Mouse (Mus musculus) small intestine, adult 2 months (tissue): ENCODE measurements at regions not wholly inside any gene's neighbourhood (a gene's known extent, or its start where the extent isn't known, plus 50 kb on each side); places are given as distances from the start of the nearest gene placed in this dataset.

Experiments
- H3K27ac ChIP-seq: fragments of 200-500 bp; 2 replicates; pipeline ENCODE4 v1.5.1; 2012; ENCODE audit warnings: low read depth, low read length, control low read depth, inconsistent platforms; ENCODE audit not compliant: insufficient read depth
- H3K27me3 ChIP-seq: fragments of 200-500 bp; 2 replicates; pipeline ENCODE4 v1.6.1; 2012; ENCODE audit warnings: mild to moderate bottlenecking, moderate library complexity, low read length, inconsistent platforms; ENCODE audit not compliant: control insufficient read depth, insufficient read depth
- H3K36me3 ChIP-seq: fragments of 200-500 bp; 2 replicates; pipeline ENCODE4 v1.6.1; 2012; ENCODE audit warnings: mild to moderate bottlenecking, low read length, control low read depth, inconsistent platforms; ENCODE audit not compliant: control insufficient read depth, insufficient read depth
- H3K4me1 ChIP-seq: fragments of 200-500 bp; 2 replicates; pipeline ENCODE4 v1.6.1; 2012; ENCODE audit warnings: low read length, inconsistent platforms, mixed read lengths; ENCODE audit not compliant: control insufficient read depth, insufficient read depth, insufficient read length
- H3K4me3 ChIP-seq: fragments of 200-500 bp; 2 replicates; pipeline ENCODE4 v1.5.1; 2012; ENCODE audit warnings: low read depth, mild to moderate bottlenecking, control low read depth, inconsistent platforms, low read length, moderate library complexity
- CTCF ChIP-seq: fragments of 200-500 bp; IDR thresholded peaks from 2 replicates; pipeline ENCODE4 v1.5.1; 2012; ENCODE audit warnings: low read depth, mild to moderate bottlenecking, control low read depth, inconsistent platforms, low read length, moderate library complexity, mixed read lengths; ENCODE audit not compliant: insufficient replicate concordance, insufficient read length; ENCODE audit errors: extremely low read depth
- POLR2A ChIP-seq: fragments of 200-500 bp; IDR thresholded peaks from 2 replicates; pipeline ENCODE4 v1.6.1; 2012; ENCODE audit warnings: low read depth, mild to moderate bottlenecking, control low read depth, inconsistent platforms, low read length, moderate library complexity
- WGBS: fragments of 180-500 bp; shearing (Covaris S2); methylation state at CpG from one replicate; pipeline ENCODE4 v1.1.7; 2018; 5-methylcytosine and 5-hydroxymethylcytosine counted together

DNA sequence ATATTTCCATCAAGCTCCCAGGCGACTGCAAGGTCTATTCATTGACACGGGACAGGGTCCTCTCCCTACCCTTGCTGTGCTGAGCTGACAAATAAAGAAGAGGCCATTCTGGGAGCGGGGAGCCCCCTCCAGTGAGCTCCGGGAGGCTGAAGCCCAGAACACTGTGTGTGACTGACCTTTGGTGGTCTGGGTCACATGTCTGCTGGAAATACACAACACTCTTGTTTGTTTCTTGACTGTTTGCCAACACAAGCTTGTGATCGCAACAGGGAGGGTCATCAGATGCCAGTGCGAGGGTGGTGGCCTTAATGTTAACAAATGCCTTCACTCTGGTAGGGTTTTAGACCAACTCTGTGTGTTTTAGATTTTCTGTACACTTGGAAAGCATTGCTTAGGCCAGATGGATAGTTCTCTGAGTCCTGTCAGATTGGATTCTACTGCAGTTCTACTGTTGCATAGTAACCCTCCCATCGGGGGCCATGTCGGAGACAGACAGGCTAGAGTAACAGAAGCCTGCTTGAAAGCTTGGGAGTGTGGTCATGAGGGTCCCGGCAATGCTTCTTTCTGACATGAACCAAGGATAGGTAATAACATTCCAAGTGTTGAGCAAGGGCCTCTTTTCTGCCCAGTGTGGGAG lies 135.4 kb downstream of the Rpl14 start:
- TF ChIP-seq CTCF (no peak), POLR2A (no peak)
- Histone ChIP-seq H3K36me3 (no peaks in the 10 kb centered on the region), H3K4me3 (no peak overlapping the region), H3K27ac (no peak overlapping the region), H3K4me1 (no peaks in the 10 kb centered on the region), H3K27me3 (no peaks in the 10 kb centered on the region)
- 77% methylated on average over 9 of the region's 9 CpGs for WGBS

DNA sequence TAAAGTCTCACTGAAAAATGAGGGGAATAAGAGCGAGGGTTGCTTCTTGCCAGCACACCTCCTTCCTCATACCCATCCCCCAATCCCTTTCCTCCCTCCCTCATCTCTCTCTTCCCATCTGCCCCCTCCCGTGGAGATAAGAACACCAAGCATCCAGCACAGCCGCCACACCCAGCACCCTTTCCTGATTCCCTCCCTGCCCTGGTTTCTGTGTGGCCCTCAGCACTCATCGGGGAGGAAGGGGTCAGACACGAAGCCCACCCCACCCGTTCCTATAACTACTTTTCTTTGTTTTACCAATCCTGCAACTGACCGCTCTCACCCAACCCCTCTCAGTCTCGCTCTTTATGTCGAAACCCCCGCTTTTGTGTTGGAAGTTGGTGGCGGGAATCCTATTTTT lies 137.3 kb downstream of the Rpl14 start:
- H3K27me3 ChIP-seq = no peaks in the 10 kb centered on the region
- H3K36me3 ChIP-seq = no peaks in the 10 kb centered on the region
- H3K4me1 ChIP-seq = no peaks in the 10 kb centered on the region
- TF ChIP-seq POLR2A (no peak), CTCF (no peak)
- no peak overlapping the region for H3K27ac ChIP-seq
- no peak overlapping the region for H3K4me3 ChIP-seq
- 24% methylated on average over 11 of the region's 11 CpGs for WGBS

DNA sequence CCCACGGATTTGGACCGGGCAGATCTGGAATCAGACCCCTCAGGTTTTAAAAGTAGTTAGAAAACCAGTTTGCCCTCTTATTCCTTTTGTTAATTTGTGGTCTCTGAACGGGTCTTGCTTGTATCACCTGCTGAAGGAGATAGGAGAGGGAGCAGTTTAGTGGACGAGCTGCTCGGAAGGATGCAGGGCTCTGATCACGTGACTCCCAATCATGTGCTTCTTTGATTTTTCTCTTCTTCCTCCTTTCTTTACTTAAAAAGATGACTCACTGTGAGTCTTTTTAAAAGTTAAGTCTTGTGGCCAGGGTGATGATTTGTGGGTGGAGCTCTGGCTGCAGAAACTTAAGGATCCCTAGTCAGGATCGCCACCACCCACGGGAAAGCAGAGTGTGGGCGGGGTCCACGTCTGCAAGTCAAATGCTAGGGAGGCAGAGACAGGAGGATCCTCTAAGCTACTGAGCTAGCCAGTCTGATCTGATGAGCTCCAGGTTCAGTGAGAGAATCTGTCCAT lies 138.0 kb downstream of the Rpl14 start:
- no peaks in the 10 kb centered on the region for H3K4me1 ChIP-seq
- no peak for TF ChIP-seq CTCF
- TF ChIP-seq POLR2A = no peak
- no peak overlapping the region for H3K27ac ChIP-seq
- no peak overlapping the region for H3K4me3 ChIP-seq
- H3K36me3 ChIP-seq = no peaks in the 10 kb centered on the region
- no peaks in the 10 kb centered on the region for H3K27me3 ChIP-seq
- 46% methylated on average over 10 of the region's 10 CpGs for WGBS

GRCm38 (mm10) chr9:120712987-120713386 lies 141.7 kb downstream of the Rpl14 start:
- Histone ChIP-seq H3K27me3 (no peaks in the 10 kb centered on the region), H3K4me1 (no peaks in the 10 kb centered on the region), H3K36me3 (no peaks in the 10 kb centered on the region), H3K27ac (no peak overlapping the region), H3K4me3 (no peak overlapping the region)
- WGBS = 96% methylated on average over 2 of the region's 2 CpGs
- TF ChIP-seq CTCF (no peak), POLR2A (no peak)

GRCm38 (mm10) chr9:120715665-120716121 lies 144.4 kb downstream of the Rpl14 start:
- WGBS = 79% methylated on average over 7 of the region's 7 CpGs
- no peak overlapping the region for H3K27ac ChIP-seq
- no peak overlapping the region for H3K4me3 ChIP-seq
- H3K27me3 ChIP-seq = no peaks in the 10 kb centered on the region
- no peaks in the 10 kb centered on the region for H3K4me1 ChIP-seq
- no peaks in the 10 kb centered on the region for H3K36me3 ChIP-seq
- TF ChIP-seq CTCF (no peak), POLR2A (no peak)

DNA sequence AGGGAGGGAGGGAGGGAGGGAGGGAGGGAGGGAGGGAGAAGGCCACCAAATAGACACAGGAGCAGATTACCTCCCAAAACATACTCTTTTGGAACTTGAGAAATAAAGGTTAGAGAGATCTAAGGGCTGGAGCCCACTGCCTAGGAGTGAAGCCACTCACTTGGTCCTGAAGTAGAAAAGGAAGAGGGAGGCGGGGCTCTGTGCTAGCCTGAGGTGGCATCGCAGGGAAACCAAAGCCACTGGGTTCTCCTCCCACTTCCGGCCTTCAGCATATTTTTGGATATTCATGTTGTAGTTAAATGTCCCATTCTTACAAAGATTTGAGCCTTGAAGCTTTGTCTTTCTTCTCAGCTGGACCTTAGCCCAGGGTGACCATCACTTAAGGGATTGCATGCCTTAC lies 147.6 kb downstream of the Rpl14 start:
- TF ChIP-seq CTCF (no peak), POLR2A (no peak)
- H3K27me3 ChIP-seq = no peaks in the 10 kb centered on the region
- H3K4me3 ChIP-seq = no peak overlapping the region
- H3K4me1 ChIP-seq = no peaks in the 10 kb centered on the region
- no peak overlapping the region for H3K27ac ChIP-seq
- H3K36me3 ChIP-seq = no peaks in the 10 kb centered on the region
- 66% methylated on average over 3 of the region's 3 CpGs for WGBS

DNA sequence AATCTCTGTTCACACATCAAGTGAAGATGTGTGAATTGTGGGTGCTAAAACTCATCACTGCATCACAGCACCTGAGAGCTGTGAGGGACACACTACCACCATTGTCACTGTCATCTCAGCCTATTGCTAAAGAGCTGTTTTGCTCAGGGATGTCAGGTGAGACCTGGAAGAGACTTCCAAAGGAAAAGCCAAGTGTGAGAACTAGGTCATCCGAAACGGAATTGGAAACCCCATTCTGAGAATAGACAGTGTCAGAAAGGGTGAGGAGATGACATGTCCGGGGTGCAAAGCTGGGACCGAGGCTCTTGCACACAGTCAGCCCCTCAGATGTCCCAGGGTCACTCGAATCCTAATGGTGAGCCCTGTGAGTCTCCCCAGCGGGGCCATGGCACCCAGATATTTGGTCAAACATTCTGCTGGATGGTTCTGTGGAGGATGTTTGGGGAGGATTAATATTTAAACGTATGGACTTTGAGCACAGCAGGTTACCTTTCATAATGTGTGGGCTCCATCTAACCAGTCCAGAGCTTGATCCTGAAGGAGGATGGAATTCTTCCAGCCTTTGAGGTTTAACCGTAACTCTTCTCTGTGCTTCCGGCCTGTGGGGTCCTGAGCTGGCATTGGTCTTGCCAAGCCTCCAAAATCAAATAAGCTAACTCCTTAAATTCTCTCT lies 150.3 kb downstream of the Rpl14 start:
- TF ChIP-seq POLR2A = no peak
- TF ChIP-seq CTCF = no peak
- no peak overlapping the region for H3K27ac ChIP-seq
- H3K36me3 ChIP-seq = no peaks in the 10 kb centered on the region
- no peak overlapping the region for H3K4me3 ChIP-seq
- WGBS = 75% methylated on average over 9 of the region's 9 CpGs
- no peaks in the 10 kb centered on the region for H3K4me1 ChIP-seq
- H3K27me3 ChIP-seq = no peaks in the 10 kb centered on the region

- no peak for TF ChIP-seq POLR2A
- TF ChIP-seq CTCF = no peak
- no peak overlapping the region for H3K4me3 ChIP-seq
Measured at GRCm38 (mm10) chr9:120723026-120723425, 151.8 kb downstream of the Rpl14 start.

More at GRCm38 (mm10) chr9:120723026-120723425, 151.8 kb downstream of the Rpl14 start:
- Histone ChIP-seq H3K36me3 (no peaks in the 10 kb centered on the region), H3K27me3 (no peaks in the 10 kb centered on the region), H3K27ac (no peak overlapping the region), H3K4me1 (no peaks in the 10 kb centered on the region)
- WGBS = 83% methylated on average over 5 of the region's 5 CpGs
